Mouse (Mus musculus) heart, embryonic 12.5 days (tissue): ENCODE data around the gene Prr15l. TPM values are rescaled to one million over a fixed set of nuclear protein-coding genes. Genes with fewer than 3 reads are reported as not detected.

Experiments used
- ATAC-seq: fragments of 200-750 bp; cut with Nextera tagmentation; 2 replicates; pipeline ENCODE4 v1.8.0; 2017; ENCODE audit warnings: moderate TSS enrichment, moderate library complexity; ENCODE audit not compliant: insufficient number of reproducible peaks, low FRiP score
- H3K27ac ChIP-seq: fragments of 300-500 bp; sonication (generic); 2 replicates; pipeline ENCODE4 v1.5.1; 2016; ENCODE audit warnings: mild to moderate bottlenecking, moderate library complexity; ENCODE audit not compliant: poor library complexity, severe bottlenecking
- H3K27me3 ChIP-seq: fragments of 300-500 bp; sonication (generic); replicated peaks from 2 replicates; pipeline ENCODE4 v1.6.1; 2016; ENCODE audit warnings: mild to moderate bottlenecking, moderate library complexity
- H3K36me3 ChIP-seq: fragments of 300-500 bp; sonication (generic); 2 replicates; pipeline ENCODE4 v1.6.1; 2016; ENCODE audit warnings: mild to moderate bottlenecking, moderate library complexity
- H3K4me1 ChIP-seq: fragments of 300-500 bp; sonication (generic); replicated peaks from 2 replicates; pipeline ENCODE4 v1.6.1; 2016; ENCODE audit warnings: mild to moderate bottlenecking
- H3K4me2 ChIP-seq: fragments of 300-500 bp; sonication (generic); 2 replicates; pipeline ENCODE4 v1.6.1; 2016; ENCODE audit warnings: mild to moderate bottlenecking, moderate library complexity
- H3K4me3 ChIP-seq: fragments of 300-500 bp; sonication (generic); 2 replicates; pipeline ENCODE4 v1.5.1; 2016; ENCODE audit warnings: mild to moderate bottlenecking
- H3K9ac ChIP-seq: fragments of 300-500 bp; sonication (generic); 2 replicates; pipeline ENCODE4 v1.6.1; 2016; ENCODE audit warnings: mild to moderate bottlenecking, moderate library complexity
- H3K9me3 ChIP-seq: fragments of 300-500 bp; sonication (generic); replicated peaks from 2 replicates; pipeline ENCODE4 v1.6.1; 2016; ENCODE audit warnings: mild to moderate bottlenecking, moderate library complexity
- WGBS: fragments of 180-500 bp; shearing (Covaris S2); methylation state at CpG from one replicate; pipeline ENCODE4 v1.1.7; 2016; 5-methylcytosine and 5-hydroxymethylcytosine counted together
- polyA plus RNA-seq: library from polyadenylated mRNA; unstranded; fragments of >200 nt; fragmentation: Nextera tagmentation; extraction: Ambion mirVana; gene quantifications from 2 replicates; pipeline ENCODE4 v1.2.1, GENCODE M21; 2016

Prr15l gene
- polyA plus RNA-seq: 0.46 and 0.51 TPM in 2 replicates

GRCm38 (mm10) chr11:96928088-96928487 is at the start of gene Prr15l:
Gene Prr15l, plus strand, starts transcription at chr11:96928104.
- Histone ChIP-seq H3K9me3 (no peaks in the 10 kb centered on the region), H3K4me1 (peaks cover 10% of the 10 kb centered on the region; the same call in 1 of the 2 replicates), H3K9ac (no peak within 1 kb of the TSS), H3K27ac (no peak within 1 kb of the TSS), H3K36me3 (no peaks in the 10 kb centered on the region), H3K4me3 (no peak within 1 kb of the TSS), H3K4me2 (no peak within 1 kb of the TSS), H3K27me3 (peaks cover 35% of the 10 kb centered on the region)
- 54% methylated on average over 2 of the region's 2 CpGs for WGBS
- ATAC-seq: no peak

- H3K4me1 ChIP-seq: peaks cover 21% of the 10 kb centered on the region
- H3K9me3 ChIP-seq: no peaks in the 10 kb centered on the region
- peaks cover 27% of the 10 kb centered on the region for H3K27me3 ChIP-seq
- 56% methylated on average over 3 of the region's 3 CpGs for WGBS
- no peak overlapping the region for H3K4me2 ChIP-seq
- H3K4me3 ChIP-seq: no peak overlapping the region
- no peaks in the 10 kb centered on the region for H3K36me3 ChIP-seq
- ATAC-seq: no peak
- H3K27ac ChIP-seq: no peak overlapping the region
- no peak overlapping the region for H3K9ac ChIP-seq
These were observed 49.2 kb upstream of the Prr15l start for GRCm38 (mm10) chr11:96878715-96879114.

- WGBS: 47% methylated on average over 7 of the region's 7 CpGs
- Histone ChIP-seq H3K9ac (no peak overlapping the region), H3K9me3 (no peaks in the 10 kb centered on the region), H3K4me3 (no peak overlapping the region), H3K27ac (no peak overlapping the region), H3K36me3 (no peaks in the 10 kb centered on the region), H3K4me2 (no peak overlapping the region), H3K27me3 (peaks cover 27% of the 10 kb centered on the region), H3K4me1 (peaks cover 17% of the 10 kb centered on the region)
- ATAC-seq: no peak
These were observed 48.5 kb upstream of the Prr15l start for GRCm38 (mm10) chr11:96879359-96879758.

- H3K27ac ChIP-seq: no peak overlapping the region
- H3K27me3 ChIP-seq: peaks cover 27% of the 10 kb centered on the region
- H3K4me3 ChIP-seq: no peak overlapping the region
- no peak overlapping the region for H3K4me2 ChIP-seq
- WGBS: 55% methylated on average over 9 of the region's 9 CpGs
- no peaks in the 10 kb centered on the region for H3K9me3 ChIP-seq
- peaks cover 17% of the 10 kb centered on the region for H3K4me1 ChIP-seq
- ATAC-seq: no peak
- no peaks in the 10 kb centered on the region for H3K36me3 ChIP-seq
- no peak overlapping the region for H3K9ac ChIP-seq
These were observed 47.6 kb upstream of the Prr15l start for GRCm38 (mm10) chr11:96880296-96880695.

GRCm38 (mm10) chr11:96885901-96886340 is 42.0 kb upstream of the Prr15l start:
- no peak overlapping the region for H3K4me2 ChIP-seq
- H3K9me3 ChIP-seq: no peaks in the 10 kb centered on the region
- no peak overlapping the region for H3K27ac ChIP-seq
- 0 out of 2 replicates have a peak, but pooled peaks cover 5% of the 10 kb centered on the region for H3K27me3 ChIP-seq
- no peaks in the 10 kb centered on the region for H3K4me1 ChIP-seq
- WGBS: 61% methylated on average over 5 of the region's 5 CpGs
- no peak for ATAC-seq
- no peaks in the 10 kb centered on the region for H3K36me3 ChIP-seq
- no peak overlapping the region for H3K4me3 ChIP-seq
- H3K9ac ChIP-seq: no peak overlapping the region

GRCm38 (mm10) chr11:96886942-96887546 is 40.9 kb upstream of the Prr15l start:
- Histone ChIP-seq H3K9ac (no peak overlapping the region), H3K27ac (no peak overlapping the region), H3K9me3 (no peaks in the 10 kb centered on the region), H3K36me3 (no peaks in the 10 kb centered on the region), H3K4me2 (no peak overlapping the region), H3K4me1 (no peaks in the 10 kb centered on the region), H3K4me3 (no peak overlapping the region), H3K27me3 (0 out of 2 replicates have a peak, but pooled peaks cover 5% of the 10 kb centered on the region)
- ATAC-seq: no peak
- 75% methylated on average over 8 of the region's 8 CpGs for WGBS

- Histone ChIP-seq H3K27ac (no peak overlapping the region), H3K9ac (no peak overlapping the region), H3K4me1 (no peaks in the 10 kb centered on the region), H3K4me3 (no peak overlapping the region), H3K27me3 (no peaks in the 10 kb centered on the region), H3K36me3 (no peaks in the 10 kb centered on the region), H3K4me2 (no peak overlapping the region), H3K9me3 (no peaks in the 10 kb centered on the region)
- ATAC-seq: no peak
- WGBS: 57% methylated on average over 14 of the region's 14 CpGs
These were observed 35.9 kb upstream of the Prr15l start for GRCm38 (mm10) chr11:96891784-96892527.

- no peaks in the 10 kb centered on the region for H3K27me3 ChIP-seq
- no peak overlapping the region for H3K4me3 ChIP-seq
- H3K4me1 ChIP-seq: no peaks in the 10 kb centered on the region
- H3K9me3 ChIP-seq: no peaks in the 10 kb centered on the region
- no peak overlapping the region for H3K27ac ChIP-seq
- WGBS: 57% methylated on average over 11 of the region's 11 CpGs
- 0 out of 2 replicates have a peak, but pooled peaks have one; percentile 25 for ATAC-seq
- H3K36me3 ChIP-seq: no peaks in the 10 kb centered on the region
- H3K4me2 ChIP-seq: no peak overlapping the region
- H3K9ac ChIP-seq: no peak overlapping the region
These were observed 34.6 kb upstream of the Prr15l start for GRCm38 (mm10) chr11:96893203-96893842.

- H3K27me3 ChIP-seq: no peaks in the 10 kb centered on the region
- H3K4me1 ChIP-seq: 0 out of 2 replicates have a peak, but pooled peaks cover 2% of the 10 kb centered on the region
- no peak for ATAC-seq
- no peak overlapping the region for H3K4me2 ChIP-seq
- H3K9ac ChIP-seq: no peak overlapping the region
- no peak overlapping the region for H3K4me3 ChIP-seq
- H3K9me3 ChIP-seq: no peaks in the 10 kb centered on the region
- 65% methylated on average over 4 of the region's 4 CpGs for WGBS
- no peaks in the 10 kb centered on the region for H3K36me3 ChIP-seq
- no peak overlapping the region for H3K27ac ChIP-seq
These were observed 32.0 kb upstream of the Prr15l start for GRCm38 (mm10) chr11:96895886-96896285.

- no peak overlapping the region for H3K27ac ChIP-seq
- 50% methylated on average over 13 of the region's 13 CpGs for WGBS
- H3K4me1 ChIP-seq: peaks cover 26% of the 10 kb centered on the region
- no peak overlapping the region for H3K4me3 ChIP-seq
- no peaks in the 10 kb centered on the region for H3K36me3 ChIP-seq
- no peak overlapping the region for H3K9ac ChIP-seq
- 0 out of 2 replicates have a peak, but pooled peaks cover 9% of the 10 kb centered on the region for H3K27me3 ChIP-seq
- no peak for ATAC-seq
- no peak overlapping the region for H3K4me2 ChIP-seq
- no peaks in the 10 kb centered on the region for H3K9me3 ChIP-seq
These were observed 28.2 kb upstream of the Prr15l start for GRCm38 (mm10) chr11:96899449-96900306.
